26 mouse cellular contexts compared by ENCODE assay signal in genomic region chr1:64754658-64755057, GRCm38 (mm10). TPM values are rescaled to one million over a fixed set of nuclear protein-coding genes. Genes with fewer than 3 reads are reported as not detected.
DNase-seq lines count a peak whose midpoint lies in the region; ATAC-seq lines count a peak whose summit lies in the region.
"Had no signal": no experiment of that assay in that cellular context is flagged by ENCODE, and none has a peak within 500 bp of the region (broad histone marks: within the 10 kb centered on the region; RNA-seq: fewer than 3 reads in every experiment).

No protein-coding gene starts in this region.

- H3K4me3 ChIP-seq in intestine, embryonic 16.5 days (ENCODE audit: low read length): no peak overlapping the region
- no peak overlapping the region for H3K4me3 ChIP-seq in liver, embryonic 12.5 days
- no peak overlapping the region for H3K4me3 ChIP-seq in stomach, embryonic 16.5 days (replicated peaks; ENCODE audit: low read length)
- H3K4me3 ChIP-seq: forebrain, embryonic 10.5 days; heart, embryonic 10.5 days; heart, embryonic 15.5 days had no signal

- WGBS in intestine, embryonic 16.5 days: 80% methylated on average over 5 of the region's 5 CpGs
- 79% methylated on average over 5 of the region's 5 CpGs for WGBS in liver, embryonic 12.5 days (ENCODE audit: insufficient replicate concordance)
- WGBS in stomach, embryonic 16.5 days: 79% methylated on average over 5 of the region's 5 CpGs

- no peaks in the 10 kb centered on the region for H3K27me3 ChIP-seq in intestine, embryonic 16.5 days (replicated peaks; ENCODE audit: control insufficient read depth, insufficient read depth, low read length)
- no peaks in the 10 kb centered on the region for H3K27me3 ChIP-seq in liver, embryonic 12.5 days (replicated peaks)
- H3K27me3 ChIP-seq in stomach, embryonic 16.5 days (ENCODE audit: control insufficient read depth, insufficient read depth, low read length): no peaks in the 10 kb centered on the region
- H3K27me3 ChIP-seq: heart, embryonic 15.5 days had no signal

- H3K4me1 ChIP-seq in intestine, embryonic 16.5 days (ENCODE audit: control insufficient read depth, insufficient read depth, low read length): peaks cover 7% of the 10 kb centered on the region; the same call in 1 of the 2 replicates
- H3K4me1 ChIP-seq in liver, embryonic 12.5 days: peaks cover 23% of the 10 kb centered on the region
- H3K4me1 ChIP-seq in stomach, embryonic 16.5 days (ENCODE audit: control insufficient read depth, insufficient read depth, low read length): peaks cover 14% of the 10 kb centered on the region; the same call in 1 of the 2 replicates
- H3K4me1 ChIP-seq: forebrain, embryonic 10.5 days had no signal

- ATAC-seq in intestine, embryonic 16.5 days: peak; percentile 63
- peak; percentile 46; the same call in 1 of the 2 replicates for ATAC-seq in liver, embryonic 12.5 days
- ATAC-seq in stomach, embryonic 16.5 days (ENCODE audit: insufficient read depth, low FRiP score): no peak
- ATAC-seq in granulocyte monocyte progenitor cell, adult 5-6 weeks (replicated peaks; ENCODE audit: poor library complexity, severe bottlenecking): no peak
- ATAC-seq: forebrain, embryonic 16.5 days; hindbrain, embryonic 16.5 days had no signal

- H3K36me3 ChIP-seq in intestine, embryonic 16.5 days (ENCODE audit: control insufficient read depth, insufficient read depth, low read length): no peaks in the 10 kb centered on the region
- H3K36me3 ChIP-seq in liver, embryonic 12.5 days: no peaks in the 10 kb centered on the region
- no peaks in the 10 kb centered on the region for H3K36me3 ChIP-seq in stomach, embryonic 16.5 days (ENCODE audit: control insufficient read depth, insufficient read depth, low read length)
- H3K36me3 ChIP-seq: forebrain, embryonic 10.5 days; heart, embryonic 10.5 days; heart, embryonic 15.5 days had no signal

- H3K9ac ChIP-seq in intestine, embryonic 16.5 days (ENCODE audit: low read depth, low read length): no peak overlapping the region
- no peak overlapping the region for H3K9ac ChIP-seq in liver, embryonic 12.5 days
- H3K9ac ChIP-seq in stomach, embryonic 16.5 days (ENCODE audit: low read length): no peak overlapping the region
- H3K9ac ChIP-seq: heart, embryonic 15.5 days; lung, embryonic 14.5 days had no signal

- H3K9me3 ChIP-seq in intestine, embryonic 16.5 days (ENCODE audit: control insufficient read depth, low read length): no peaks in the 10 kb centered on the region
- H3K9me3 ChIP-seq in liver, embryonic 12.5 days (replicated peaks): no peaks in the 10 kb centered on the region
- no peaks in the 10 kb centered on the region for H3K9me3 ChIP-seq in stomach, embryonic 16.5 days (replicated peaks; ENCODE audit: control insufficient read depth, low read length)
- H3K9me3 ChIP-seq: forebrain, embryonic 10.5 days; heart, embryonic 10.5 days; heart, embryonic 15.5 days had no signal

- no peak overlapping the region for H3K4me2 ChIP-seq in intestine, embryonic 16.5 days (ENCODE audit: low read depth, low read length)
- H3K4me2 ChIP-seq in liver, embryonic 12.5 days: no peak overlapping the region
- no peak overlapping the region for H3K4me2 ChIP-seq in stomach, embryonic 16.5 days (ENCODE audit: low read depth, low read length)
- H3K4me2 ChIP-seq: heart, embryonic 15.5 days; lung, embryonic 14.5 days had no signal

- no peak overlapping the region for H3K27ac ChIP-seq in intestine, embryonic 16.5 days (ENCODE audit: low read length)
- H3K27ac ChIP-seq in liver, embryonic 12.5 days: no peak overlapping the region
- peak overlapping the region; percentile 6; the same call in 1 of the 2 replicates for H3K27ac ChIP-seq in stomach, embryonic 16.5 days (ENCODE audit: low read length)
- H3K27ac ChIP-seq: forebrain, embryonic 10.5 days; heart, embryonic 10.5 days; heart, embryonic 15.5 days had no signal

- peak; percentile 21 to 42 for DNase-seq in kidney, postnatal 25 days
- DNase-seq in kidney, adult 18-20 months: no peak
- no peak for DNase-seq in embryo, embryonic 11 days
- DNase-seq in gastrocnemius, adult 8-10 months (ENCODE audit: low spot score in 2 of 2): no peak
- DNase-seq: B cell, adult 2 months; cerebellum, adult 2 months; cerebellum, postnatal 14 days; gastrocnemius, postnatal 14 days; heart, adult 11 months; layer of hippocampus, postnatal 36 days; left cerebral cortex, postnatal 4 days; lung, embryonic 14.5 days; lung, postnatal 14 days; midbrain, embryonic 14.5 days; retina, postnatal 1 day; right cerebral cortex, postnatal 25 days; thymus, adult 2 months had no signal

RNA-seq across cellular contexts. Expression of gene Fzd5, which starts 17.1 kb away (rescaled TPM):
- polyA plus RNA-seq in intestine, embryonic 16.5 days (2015; fragmentation: Nextera tagmentation; extraction: Ambion mirVana): 5.7 and 6.1 TPM in 2 replicates
- 3.6 and 4.1 TPM in 2 replicates for polyA plus RNA-seq in liver, embryonic 12.5 days (2016; fragmentation: Nextera tagmentation; extraction: Ambion mirVana)
- polyA plus RNA-seq in stomach, embryonic 16.5 days (2015; fragmentation: Nextera tagmentation; extraction: Ambion mirVana): 5.5 and 5.7 TPM in 2 replicates
- total RNA-seq in granulocyte monocyte progenitor cell, adult 5-6 weeks (2014; fragmentation: Nextera tagmentation): 1.2 and 1.6 TPM in 2 replicates
- total RNA-seq in granulocyte monocyte progenitor cell, adult 5-6 weeks (2017): 1.1 and 1.2 TPM in 2 replicates
- 1 to 10 TPM; 1.2 to 2.0 (median 1.8) TPM for total RNA-seq in gastrocnemius, adult 8-10 months (2022)

Comparison
In these comparisons a context has a peak if more than half of its experiments do, and no peak if none do; other contexts are left out.
1. DNase-seq: peak in kidney, postnatal 25 days (2 of 2); none in kidney, adult 18-20 months (single experiment), embryo, embryonic 11 days (single experiment) and gastrocnemius, adult 8-10 months (0 of 2).
2. ATAC-seq: peak in intestine, embryonic 16.5 days (single experiment) and liver, embryonic 12.5 days (single experiment); none in stomach, embryonic 16.5 days (single experiment) and granulocyte monocyte progenitor cell, adult 5-6 weeks (single experiment).